Mouse (Mus musculus): Measurements from ENCODE around the gene Olfr1155. TPM values are rescaled to one million over a fixed set of nuclear protein-coding genes. Genes with fewer than 3 reads are reported as not detected.

Olfr1155 gene
- not detected in 2 replicates for polyA plus RNA-seq (2014; fragmentation: Nextera tagmentation; extraction: Ambion mirVana)

DNA sequence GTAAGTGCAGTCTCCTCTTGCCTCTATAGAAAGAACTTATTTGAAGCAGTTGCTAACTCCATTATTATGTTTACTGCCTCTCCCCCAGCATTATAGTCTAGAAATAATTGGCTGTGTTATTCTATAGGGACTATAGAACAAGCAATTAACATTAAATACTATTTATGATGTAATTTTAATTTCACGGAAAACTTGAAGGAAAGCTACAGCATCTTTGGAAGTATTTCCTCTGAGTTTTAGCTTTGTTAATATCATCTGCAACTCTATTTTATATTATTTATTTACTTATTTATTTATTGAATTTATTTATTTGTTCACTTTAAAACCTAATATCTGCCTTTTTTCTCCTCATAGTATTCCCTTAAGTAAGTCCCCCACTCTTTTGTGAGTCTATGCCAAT, at the start of gene Olfr1155:
Olfr1155 (minus strand) TSS at position 101 of the 400 bp plus-strand sequence.
- ATAC-seq (ENCODE audit: low FRiP score): no peak

DNA sequence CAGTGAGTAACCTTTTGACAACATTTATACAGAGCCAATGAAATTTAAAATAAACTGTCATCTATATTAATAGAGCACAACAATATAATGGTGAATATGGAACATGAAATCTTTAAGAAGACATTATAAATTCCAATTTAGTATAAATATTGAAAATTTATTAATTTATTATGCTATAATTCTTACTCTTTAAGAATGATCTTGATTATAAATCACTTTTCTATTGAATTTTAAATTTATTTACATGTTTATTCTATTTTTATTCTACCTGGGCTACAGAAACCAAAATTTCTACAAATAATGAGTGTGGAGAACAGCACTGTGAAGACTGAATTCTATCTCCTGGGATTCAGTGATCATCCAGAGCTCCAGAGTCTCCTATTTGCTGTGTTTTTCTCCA, 44.9 kb upstream of the Olfr1155 start, which contains the start of gene Olfr1158:
Olfr1158 (plus strand) TSS at position 301 of the 400 bp plus-strand sequence.
- H3K4me2 ChIP-seq (replicated peaks): no peak within 1 kb of the TSS
- ATAC-seq (ENCODE audit: low FRiP score): no peak
- no peak for DNase-seq (ENCODE audit: low spot score)
- H3K4me3 ChIP-seq (replicated peaks; ENCODE audit: low read length): no peak within 1 kb of the TSS
- H3K4me1 ChIP-seq (replicated peaks; ENCODE audit: control insufficient read depth, insufficient read depth, low read length): no peaks in the 10 kb centered on the region
- no peaks in the 10 kb centered on the region for H3K36me3 ChIP-seq (replicated peaks; ENCODE audit: control insufficient read depth, insufficient read depth)
- no peak within 1 kb of the TSS for H3K27ac ChIP-seq
- H3K27me3 ChIP-seq (ENCODE audit: control insufficient read depth, insufficient read depth, low read length): no peaks in the 10 kb centered on the region
- H3K9me3 ChIP-seq (ENCODE audit: control insufficient read depth, low read length): no peaks in the 10 kb centered on the region
- no peak within 1 kb of the TSS for H3K9ac ChIP-seq

More for the DNA sequence above, at the start of gene Olfr1155:
- H3K27ac ChIP-seq: no peak within 1 kb of the TSS
- no peaks in the 10 kb centered on the region for H3K4me1 ChIP-seq (replicated peaks; ENCODE audit: control insufficient read depth, insufficient read depth, low read length)
- no peak for DNase-seq (ENCODE audit: low spot score)
- H3K36me3 ChIP-seq (replicated peaks; ENCODE audit: control insufficient read depth, insufficient read depth): no peaks in the 10 kb centered on the region
- no peak within 1 kb of the TSS for H3K4me3 ChIP-seq (replicated peaks; ENCODE audit: low read length)
- no peaks in the 10 kb centered on the region for H3K27me3 ChIP-seq (ENCODE audit: control insufficient read depth, insufficient read depth, low read length)
- no peak within 1 kb of the TSS for H3K4me2 ChIP-seq (replicated peaks)
- no peaks in the 10 kb centered on the region for H3K9me3 ChIP-seq (ENCODE audit: control insufficient read depth, low read length)
- 98% methylated on average over 1 of the region's 1 CpGs for WGBS
- no peak within 1 kb of the TSS for H3K9ac ChIP-seq

DNA sequence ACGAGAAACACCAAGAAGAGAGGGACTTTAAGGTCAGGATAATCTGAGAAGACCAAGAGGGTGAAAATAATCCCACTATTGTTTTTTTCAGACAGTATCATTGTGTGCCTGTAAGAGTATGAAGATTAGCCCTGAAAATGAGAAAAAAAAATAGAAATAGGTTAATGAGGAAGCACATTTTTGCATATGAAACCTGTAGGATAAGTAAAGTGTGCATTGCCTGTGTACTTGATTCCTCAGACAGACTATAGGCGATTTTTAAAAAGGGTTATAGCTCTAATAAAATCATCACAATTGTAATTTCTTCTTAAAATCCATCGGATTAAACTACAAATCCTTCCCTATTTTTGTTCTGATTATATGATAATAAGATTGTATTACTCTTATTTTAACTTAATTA, 29.6 kb upstream of the Olfr1155 start, which contains the start of gene Olfr74:
Olfr74 (minus strand) TSS at position 101 of the 400 bp plus-strand sequence.
- H3K4me1 ChIP-seq (replicated peaks; ENCODE audit: control insufficient read depth, insufficient read depth, low read length): no peaks in the 10 kb centered on the region
- no peaks in the 10 kb centered on the region for H3K36me3 ChIP-seq (replicated peaks; ENCODE audit: control insufficient read depth, insufficient read depth)
- H3K9ac ChIP-seq: no peak within 1 kb of the TSS
- no peak within 1 kb of the TSS for H3K4me2 ChIP-seq (replicated peaks)
- no peaks in the 10 kb centered on the region for H3K9me3 ChIP-seq (ENCODE audit: control insufficient read depth, low read length)
- no peak for DNase-seq (ENCODE audit: low spot score)
- ATAC-seq (ENCODE audit: low FRiP score): no peak
- 78% methylated on average over 3 of the region's 3 CpGs for WGBS
- H3K27me3 ChIP-seq (ENCODE audit: control insufficient read depth, insufficient read depth, low read length): no peaks in the 10 kb centered on the region
- no peak within 1 kb of the TSS for H3K4me3 ChIP-seq (replicated peaks; ENCODE audit: low read length)
- no peak within 1 kb of the TSS for H3K27ac ChIP-seq

DNA sequence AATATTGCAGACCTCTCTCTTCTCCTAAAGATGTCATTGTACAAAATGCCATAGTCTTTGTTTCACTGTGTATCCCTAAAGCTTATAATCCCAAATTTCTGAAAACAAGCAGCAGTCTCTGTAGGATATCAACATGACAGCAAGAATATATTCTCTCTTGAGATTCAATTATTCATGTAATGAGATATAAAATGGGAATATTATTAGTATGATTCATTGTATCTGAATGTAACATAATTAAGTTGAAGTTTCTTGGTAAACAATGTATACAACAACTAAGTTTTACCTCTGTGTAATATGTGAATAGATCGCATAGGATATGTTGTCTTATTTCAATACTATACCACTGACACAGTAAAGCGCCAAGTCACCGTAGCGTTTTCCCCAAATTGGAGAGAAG, 23.3 kb upstream of the Olfr1155 start, which contains the start of gene Olfr1157:
Olfr1157 (minus strand) TSS at position 101 of the 400 bp plus-strand sequence.
- H3K4me1 ChIP-seq (replicated peaks; ENCODE audit: control insufficient read depth, insufficient read depth, low read length): no peaks in the 10 kb centered on the region
- no peak within 1 kb of the TSS for H3K9ac ChIP-seq
- H3K4me2 ChIP-seq (replicated peaks): no peak within 1 kb of the TSS
- H3K36me3 ChIP-seq (replicated peaks; ENCODE audit: control insufficient read depth, insufficient read depth): no peaks in the 10 kb centered on the region
- no peaks in the 10 kb centered on the region for H3K27me3 ChIP-seq (ENCODE audit: control insufficient read depth, insufficient read depth, low read length)
- no peak within 1 kb of the TSS for H3K27ac ChIP-seq
- no peak within 1 kb of the TSS for H3K4me3 ChIP-seq (replicated peaks; ENCODE audit: low read length)
- ATAC-seq (ENCODE audit: low FRiP score) (no peak), DNase-seq (ENCODE audit: low spot score) (no peak)
- H3K9me3 ChIP-seq (ENCODE audit: control insufficient read depth, low read length): no peaks in the 10 kb centered on the region
- 96% methylated on average over 4 of the region's 4 CpGs for WGBS

DNA sequence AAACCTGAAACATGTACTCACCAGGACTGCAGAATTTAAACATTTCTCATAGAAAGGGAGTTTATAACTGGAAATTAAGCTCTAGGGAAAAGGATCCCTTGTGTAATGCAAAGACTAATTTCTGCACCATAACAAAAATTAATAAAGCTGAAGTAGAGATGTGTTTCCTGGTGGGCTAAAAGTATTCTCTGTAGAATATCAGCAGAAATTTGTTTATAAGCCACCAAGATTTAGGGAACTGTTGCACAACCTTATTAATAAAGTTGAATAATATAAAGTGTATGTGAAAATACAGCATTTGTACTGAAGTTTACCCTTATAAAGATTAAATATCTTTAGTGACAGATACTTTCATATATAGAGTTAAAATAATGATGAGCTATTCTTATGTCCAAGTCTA, 8.1 kb upstream of the Olfr1155 start, which contains the start of gene Olfr1156:
Olfr1156 (minus strand) TSS at position 101 of the 400 bp plus-strand sequence.
- H3K9ac ChIP-seq: no peak within 1 kb of the TSS
- no peaks in the 10 kb centered on the region for H3K36me3 ChIP-seq (replicated peaks; ENCODE audit: control insufficient read depth, insufficient read depth)
- no peak within 1 kb of the TSS for H3K27ac ChIP-seq
- no peaks in the 10 kb centered on the region for H3K4me1 ChIP-seq (replicated peaks; ENCODE audit: control insufficient read depth, insufficient read depth, low read length)
- no peak within 1 kb of the TSS for H3K4me3 ChIP-seq (replicated peaks; ENCODE audit: low read length)
- H3K27me3 ChIP-seq (ENCODE audit: control insufficient read depth, insufficient read depth, low read length): no peaks in the 10 kb centered on the region
- no peak for DNase-seq (ENCODE audit: low spot score)
- H3K4me2 ChIP-seq (replicated peaks): no peak within 1 kb of the TSS
- no peak for ATAC-seq (ENCODE audit: low FRiP score)
- H3K9me3 ChIP-seq (ENCODE audit: control insufficient read depth, low read length): no peaks in the 10 kb centered on the region

DNA sequence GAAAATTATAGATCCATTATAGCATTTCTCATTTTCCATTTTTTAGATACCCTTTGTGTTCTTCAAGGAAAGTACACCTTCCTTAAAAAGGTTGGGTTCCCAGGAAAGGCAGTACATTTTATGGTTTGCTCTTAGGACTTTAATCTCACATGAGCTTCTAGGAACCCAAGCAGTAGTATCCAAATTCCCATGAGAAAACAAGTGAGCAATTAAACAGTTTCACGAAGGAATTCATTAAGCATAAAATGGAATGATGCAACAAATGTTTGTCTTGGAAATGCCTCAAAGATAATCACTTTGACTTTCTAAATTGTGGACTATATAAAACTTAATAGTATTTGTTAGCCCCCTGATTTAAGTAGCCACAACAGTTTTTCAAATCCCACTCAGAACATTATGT, 39.9 kb downstream of the Olfr1155 start, which contains the start of gene Olfr1154:
Olfr1154 (minus strand) TSS at position 101 of the 400 bp plus-strand sequence.
- Histone ChIP-seq H3K27me3 (ENCODE audit: control insufficient read depth, insufficient read depth, low read length) (no peaks in the 10 kb centered on the region), H3K9me3 (ENCODE audit: control insufficient read depth, low read length) (no peaks in the 10 kb centered on the region), H3K4me3 (replicated peaks; ENCODE audit: low read length) (no peak within 1 kb of the TSS), H3K4me2 (replicated peaks) (no peak within 1 kb of the TSS), H3K4me1 (replicated peaks; ENCODE audit: control insufficient read depth, insufficient read depth, low read length) (no peaks in the 10 kb centered on the region), H3K9ac (no peak within 1 kb of the TSS), H3K36me3 (replicated peaks; ENCODE audit: control insufficient read depth, insufficient read depth) (no peaks in the 10 kb centered on the region), H3K27ac (no peak within 1 kb of the TSS)
- no peak for ATAC-seq (ENCODE audit: low FRiP score)
- no peak for DNase-seq (ENCODE audit: low spot score)
- 96% methylated on average over 1 of the region's 1 CpGs for WGBS

DNA sequence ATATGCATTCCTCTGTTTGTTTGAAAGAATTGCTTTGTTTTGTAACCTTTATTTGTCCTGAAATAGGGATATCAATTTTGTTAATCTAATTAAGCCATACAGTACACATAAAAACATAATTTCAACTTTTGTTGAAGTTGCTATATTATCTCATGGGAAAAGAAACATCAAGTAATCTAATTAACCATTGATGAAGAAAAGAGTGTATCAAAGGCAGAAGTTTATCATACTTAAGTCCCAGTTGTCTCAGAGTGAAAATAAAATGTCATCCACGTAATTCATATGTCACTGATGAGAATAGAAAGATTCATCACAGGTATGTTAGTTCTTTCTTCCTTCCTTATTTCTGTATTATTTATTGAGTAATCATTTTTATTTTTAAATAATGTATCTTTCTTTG, 50.3 kb downstream of the Olfr1155 start, which contains the start of gene Olfr1153:
Olfr1153 (plus strand) TSS at position 301 of the 400 bp plus-strand sequence.
- Histone ChIP-seq H3K27ac (no peak within 1 kb of the TSS), H3K36me3 (replicated peaks; ENCODE audit: control insufficient read depth, insufficient read depth) (no peaks in the 10 kb centered on the region), H3K9me3 (ENCODE audit: control insufficient read depth, low read length) (no peaks in the 10 kb centered on the region), H3K4me3 (replicated peaks; ENCODE audit: low read length) (no peak within 1 kb of the TSS), H3K4me2 (replicated peaks) (no peak within 1 kb of the TSS), H3K27me3 (ENCODE audit: control insufficient read depth, insufficient read depth, low read length) (no peaks in the 10 kb centered on the region), H3K4me1 (replicated peaks; ENCODE audit: control insufficient read depth, insufficient read depth, low read length) (no peaks in the 10 kb centered on the region), H3K9ac (no peak within 1 kb of the TSS)
- WGBS: 73% methylated on average over 1 of the region's 1 CpGs
- DNase-seq (ENCODE audit: low spot score): no peak
- ATAC-seq (ENCODE audit: low FRiP score): no peak

Other genes starting within 250 kb of the Olfr1155 start
- gene Olfr1137, start 232.0 kb downstream of the Olfr1155 start, polyA plus RNA-seq (2014; fragmentation: Nextera tagmentation; extraction: Ambion mirVana): not detected in 2 replicates
- gene Olfr1138, start 205.2 kb downstream of the Olfr1155 start, polyA plus RNA-seq (2014; fragmentation: Nextera tagmentation; extraction: Ambion mirVana): not detected in 2 replicates
- not detected in 2 replicates for gene Olfr1140, start 201.4 kb downstream of the Olfr1155 start, polyA plus RNA-seq (2014; fragmentation: Nextera tagmentation; extraction: Ambion mirVana)
- not detected in 2 replicates for gene Olfr1141, start 191.1 kb downstream of the Olfr1155 start, polyA plus RNA-seq (2014; fragmentation: Nextera tagmentation; extraction: Ambion mirVana)
- not detected in 2 replicates for gene Olfr152, start 165.7 kb downstream of the Olfr1155 start, polyA plus RNA-seq (2014; fragmentation: Nextera tagmentation; extraction: Ambion mirVana)
- not detected in 2 replicates for gene Olfr1143, start 144.5 kb downstream of the Olfr1155 start, polyA plus RNA-seq (2014; fragmentation: Nextera tagmentation; extraction: Ambion mirVana)
- gene Olfr1145, start 135.3 kb downstream of the Olfr1155 start, polyA plus RNA-seq (2014; fragmentation: Nextera tagmentation; extraction: Ambion mirVana): not detected in 2 replicates
- not detected in 2 replicates for gene Olfr1148, start 114.6 kb downstream of the Olfr1155 start, polyA plus RNA-seq (2014; fragmentation: Nextera tagmentation; extraction: Ambion mirVana)
- not detected in 2 replicates for gene Olfr1150-ps1, start 101.1 kb downstream of the Olfr1155 start, polyA plus RNA-seq (2014; fragmentation: Nextera tagmentation; extraction: Ambion mirVana)
- gene Olfr1151, start 89.3 kb downstream of the Olfr1155 start, polyA plus RNA-seq (2014; fragmentation: Nextera tagmentation; extraction: Ambion mirVana): not detected in 2 replicates
- not detected in 2 replicates for gene Olfr1152, start 78.6 kb downstream of the Olfr1155 start, polyA plus RNA-seq (2014; fragmentation: Nextera tagmentation; extraction: Ambion mirVana)
- gene Olfr1153, start 50.2 kb downstream of the Olfr1155 start, polyA plus RNA-seq (2014; fragmentation: Nextera tagmentation; extraction: Ambion mirVana): not detected in 2 replicates
- not detected in 2 replicates for gene Olfr1154, start 40.0 kb downstream of the Olfr1155 start, polyA plus RNA-seq (2014; fragmentation: Nextera tagmentation; extraction: Ambion mirVana)
- gene Olfr1156, start 8.0 kb upstream of the Olfr1155 start, polyA plus RNA-seq (2014; fragmentation: Nextera tagmentation; extraction: Ambion mirVana): not detected in 2 replicates
- not detected in 2 replicates for gene Olfr1157, start 23.2 kb upstream of the Olfr1155 start, polyA plus RNA-seq (2014; fragmentation: Nextera tagmentation; extraction: Ambion mirVana)
- gene Olfr74, start 29.5 kb upstream of the Olfr1155 start, polyA plus RNA-seq (2014; fragmentation: Nextera tagmentation; extraction: Ambion mirVana): not detected in 2 replicates
- not detected in 2 replicates for gene Olfr1158, start 45.0 kb upstream of the Olfr1155 start, polyA plus RNA-seq (2014; fragmentation: Nextera tagmentation; extraction: Ambion mirVana)
- gene Olfr1160, start 63.1 kb upstream of the Olfr1155 start, polyA plus RNA-seq (2014; fragmentation: Nextera tagmentation; extraction: Ambion mirVana): not detected in 2 replicates
- gene Olfr1161, start 77.6 kb upstream of the Olfr1155 start, polyA plus RNA-seq (2014; fragmentation: Nextera tagmentation; extraction: Ambion mirVana): not detected in 2 replicates
- gene Olfr73, start 92.6 kb upstream of the Olfr1155 start, polyA plus RNA-seq (2014; fragmentation: Nextera tagmentation; extraction: Ambion mirVana): not detected in 2 replicates
- not detected in 2 replicates for gene Olfr1162, start 106.0 kb upstream of the Olfr1155 start, polyA plus RNA-seq (2014; fragmentation: Nextera tagmentation; extraction: Ambion mirVana)
- gene Olfr1163, start 126.7 kb upstream of the Olfr1155 start, polyA plus RNA-seq (2014; fragmentation: Nextera tagmentation; extraction: Ambion mirVana): not detected in 2 replicates
- gene Olfr1164, start 148.8 kb upstream of the Olfr1155 start, polyA plus RNA-seq (2014; fragmentation: Nextera tagmentation; extraction: Ambion mirVana): not detected in 2 replicates
- not detected in 2 replicates for gene Olfr1166, start 183.1 kb upstream of the Olfr1155 start, polyA plus RNA-seq (2014; fragmentation: Nextera tagmentation; extraction: Ambion mirVana)
- not detected in 2 replicates for gene Olfr1167, start 210.1 kb upstream of the Olfr1155 start, polyA plus RNA-seq (2014; fragmentation: Nextera tagmentation; extraction: Ambion mirVana)
- gene Olfr1168, start 236.7 kb upstream of the Olfr1155 start, polyA plus RNA-seq (2014; fragmentation: Nextera tagmentation; extraction: Ambion mirVana): not detected in 2 replicates

Data from hindbrain, embryonic 14.5 days (tissue).